Mouse (Mus musculus) lung, postnatal 36 days (tissue): ENCODE results near the gene Sec24a.

Experiments
- DNase-seq: peaks from one replicate; pipeline ENCODE4 v3.0.0; 2022; ENCODE audit warnings: mixed read lengths

Sec24a gene

GRCm38 (mm10) chr11:51646751-51647667 is 116.4 kb downstream of the Sec24a start:
- peak; percentile 80 for DNase-seq

- DNase-seq = no peak
Observed at GRCm38 (mm10) chr11:51646245-51646644, 117.2 kb downstream of the Sec24a start.

- DNase-seq = no peak
Observed at GRCm38 (mm10) chr11:51645293-51645692, 118.1 kb downstream of the Sec24a start.

DNA sequence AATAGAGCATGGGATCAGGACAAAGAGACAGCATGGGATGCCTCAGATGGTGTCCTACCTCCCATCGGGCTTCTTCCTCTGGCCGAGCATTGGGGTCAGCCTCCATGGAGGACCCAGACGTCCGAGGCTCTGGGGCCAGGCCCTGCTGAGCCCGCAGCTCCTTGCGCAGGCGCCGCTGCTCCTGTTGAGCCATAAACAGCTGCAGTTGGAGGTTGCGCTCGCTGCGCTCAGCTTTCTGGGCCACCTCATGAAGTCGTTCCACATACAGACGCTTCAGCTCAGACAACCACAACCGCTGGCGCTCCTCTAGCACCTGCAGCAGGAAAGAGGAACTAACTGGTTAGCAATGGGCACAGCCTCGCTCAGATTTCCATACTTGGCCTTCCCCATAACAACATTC is 119.2 kb downstream of the Sec24a start:
- peak; percentile 58 for DNase-seq

DNA sequence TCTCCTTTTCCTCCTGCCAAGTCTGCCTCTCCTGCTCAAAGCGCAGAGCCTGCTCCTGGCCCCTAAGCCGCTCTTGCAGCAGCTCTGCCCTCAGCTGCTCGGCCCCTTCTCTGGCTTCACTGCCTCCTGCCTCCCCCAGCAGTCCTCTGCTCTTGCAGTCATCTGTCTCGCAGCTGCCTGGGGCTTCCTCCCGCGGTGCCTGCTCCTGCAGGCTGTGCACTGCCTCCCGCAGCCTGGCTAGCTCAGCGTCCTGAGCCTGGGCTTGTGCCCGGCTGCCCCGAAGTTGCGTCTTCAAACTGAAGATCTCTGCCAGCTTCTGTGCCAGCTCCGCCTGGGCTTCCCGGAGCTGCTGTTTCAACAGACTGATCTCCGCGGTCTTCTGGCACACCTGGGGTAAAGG is 119.7 kb downstream of the Sec24a start:
- no peak for DNase-seq

DNA sequence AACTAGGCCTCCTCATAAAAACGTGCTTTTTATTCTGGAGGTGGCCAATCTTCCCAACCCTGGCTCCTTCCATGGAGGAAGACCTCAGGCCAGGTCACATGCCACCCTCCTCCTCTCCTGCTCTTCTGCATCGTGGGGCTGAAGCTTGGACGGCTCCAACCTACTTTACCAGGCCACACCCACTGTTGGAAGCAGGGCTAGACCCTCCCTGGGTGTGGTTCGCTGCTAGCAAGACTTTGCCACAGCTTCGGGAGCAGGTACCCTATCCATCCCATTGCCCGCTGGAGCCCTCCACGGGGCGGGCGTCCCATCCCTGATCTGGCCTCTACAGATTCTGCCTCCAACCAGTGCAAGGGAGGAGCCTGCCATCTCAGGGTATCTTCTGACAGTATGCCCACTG is 120.2 kb downstream of the Sec24a start:
- DNase-seq = no peak
